Mouse (Mus musculus): ENCODE data around the gene Lmf2. TPM values are rescaled to one million over a fixed set of nuclear protein-coding genes. Genes with fewer than 3 reads are reported as not detected.
A peak's percentile ranks its signal among the peaks of the same experiment; 100 is the strongest.

Lmf2 gene
- total RNA-seq, 2 experiments from 2014 or later: 8.3 to 21.3 TPM

DNA sequence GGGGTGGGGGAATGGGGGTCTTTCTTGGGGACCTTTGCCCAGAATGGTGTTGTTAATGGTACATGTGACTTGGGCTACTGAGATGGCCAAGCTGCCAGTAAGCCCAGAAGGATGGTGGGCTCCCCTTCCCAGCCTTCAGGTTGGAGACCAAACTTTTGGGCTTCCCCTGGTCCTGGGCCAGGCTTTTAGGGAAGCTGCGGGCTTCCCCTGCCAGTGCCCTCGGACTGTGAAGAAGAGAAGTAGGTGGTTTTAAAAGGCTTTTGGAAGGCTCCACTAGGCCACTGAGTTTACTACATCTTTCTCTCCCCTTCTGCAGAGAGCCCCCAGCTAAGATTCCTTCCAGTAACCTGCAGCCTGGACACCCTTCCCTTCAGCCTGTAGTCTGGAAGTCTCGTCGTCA, 31.8 kb downstream of the Lmf2 start:
- ATAC-seq (replicated peaks; ENCODE audit: low FRiP score, poor library complexity, severe bottlenecking): no peak

- ATAC-seq (replicated peaks; ENCODE audit: low FRiP score, poor library complexity, severe bottlenecking): no peak
These were observed 32.6 kb downstream of the Lmf2 start, which contains the start of gene Adm2 for GRCm38 (mm10) chr15:89322670-89323522. Gene Adm2 (plus strand): TSS chr15:89322720.

DNA sequence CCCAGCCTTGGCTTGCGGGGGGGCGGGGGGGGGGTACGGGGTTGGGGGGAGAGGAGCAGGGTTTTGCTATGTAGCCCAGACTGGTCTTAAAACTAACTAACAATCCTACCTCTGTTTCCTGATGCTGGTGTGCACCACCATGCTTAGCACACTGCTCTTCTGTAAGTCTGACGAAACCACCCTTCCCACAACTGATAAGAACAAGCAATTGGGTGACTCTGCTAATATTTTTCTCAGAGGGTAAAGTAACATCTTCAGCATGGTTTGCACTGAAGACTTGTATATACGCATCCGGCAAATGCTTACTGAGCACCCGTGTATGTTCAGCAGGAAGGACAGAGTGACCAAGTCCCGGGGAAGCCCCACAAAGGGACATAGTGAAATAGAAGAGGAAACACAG, 34.2 kb downstream of the Lmf2 start:
- ATAC-seq (replicated peaks; ENCODE audit: low FRiP score, poor library complexity, severe bottlenecking): no peak

DNA sequence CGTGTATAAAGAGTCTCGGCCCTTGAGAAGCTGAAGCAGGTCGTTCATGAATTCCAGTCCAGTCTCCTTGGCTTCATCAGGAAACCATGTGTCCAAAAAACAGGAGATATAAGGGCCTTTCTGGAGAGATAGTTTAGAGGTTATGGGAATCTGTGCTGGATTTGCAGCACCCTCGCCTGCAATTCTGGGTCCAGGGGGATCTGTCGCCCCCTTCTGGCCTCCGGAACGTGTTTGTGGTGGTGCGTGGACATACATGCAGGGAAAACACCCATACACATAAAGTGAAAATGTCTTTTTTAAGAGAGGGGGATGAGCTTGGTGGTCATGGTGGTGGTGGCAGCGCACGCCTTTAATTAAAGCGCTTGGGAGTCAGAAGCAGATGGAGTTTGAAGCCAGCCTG, 39.3 kb downstream of the Lmf2 start:
- no peak for ATAC-seq (replicated peaks; ENCODE audit: low FRiP score, poor library complexity, severe bottlenecking)

GRCm38 (mm10) chr15:89315190-89315731, 40.2 kb downstream of the Lmf2 start, which contains the start of gene Sbf1:
Gene Sbf1 (minus strand): TSS chr15:89315311.
- peak; percentile 96 for ATAC-seq (replicated peaks; ENCODE audit: low FRiP score, poor library complexity, severe bottlenecking)

DNA sequence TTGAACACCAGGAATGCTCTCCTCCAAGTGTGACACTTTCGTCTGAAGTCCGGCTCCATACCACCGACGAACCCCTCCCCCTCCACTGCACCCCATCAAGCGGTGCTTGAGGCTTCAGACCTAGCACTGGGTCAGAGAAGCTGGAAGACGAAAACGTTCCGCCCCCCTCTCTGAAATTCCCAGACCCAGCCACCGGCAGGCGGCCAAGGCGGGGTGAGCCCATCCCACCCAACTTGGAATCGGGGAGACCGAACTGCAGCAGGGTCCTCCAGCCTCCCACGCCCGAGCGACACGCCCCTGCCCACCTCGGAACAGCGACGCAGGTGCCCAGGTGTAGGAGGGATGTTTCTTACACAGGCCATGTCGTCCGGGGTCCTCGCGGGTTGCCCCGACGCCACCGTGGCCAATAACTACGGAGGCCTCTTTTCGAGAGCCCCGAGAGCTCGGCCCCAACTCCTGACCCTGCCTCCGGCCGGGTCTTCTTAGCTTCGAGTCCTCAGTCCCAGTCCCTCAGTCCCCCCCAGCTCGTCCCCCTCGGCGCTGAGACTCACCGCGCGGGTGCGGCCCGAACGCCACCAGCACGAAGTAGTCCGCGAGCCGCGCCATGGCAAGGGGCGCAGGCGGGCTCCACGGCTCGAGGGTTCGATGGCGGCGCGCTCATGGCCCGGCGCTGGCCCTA, 40.8 kb downstream of the Lmf2 start:
- ATAC-seq (replicated peaks; ENCODE audit: low FRiP score, poor library complexity, severe bottlenecking): peak; percentile 17; the same call in 1 of the 2 replicates

- ATAC-seq (replicated peaks; ENCODE audit: low FRiP score, poor library complexity, severe bottlenecking): 0 out of 2 replicates have a peak, but pooled peaks have one; percentile 7
These were observed 41.4 kb downstream of the Lmf2 start for GRCm38 (mm10) chr15:89314107-89314506.

DNA sequence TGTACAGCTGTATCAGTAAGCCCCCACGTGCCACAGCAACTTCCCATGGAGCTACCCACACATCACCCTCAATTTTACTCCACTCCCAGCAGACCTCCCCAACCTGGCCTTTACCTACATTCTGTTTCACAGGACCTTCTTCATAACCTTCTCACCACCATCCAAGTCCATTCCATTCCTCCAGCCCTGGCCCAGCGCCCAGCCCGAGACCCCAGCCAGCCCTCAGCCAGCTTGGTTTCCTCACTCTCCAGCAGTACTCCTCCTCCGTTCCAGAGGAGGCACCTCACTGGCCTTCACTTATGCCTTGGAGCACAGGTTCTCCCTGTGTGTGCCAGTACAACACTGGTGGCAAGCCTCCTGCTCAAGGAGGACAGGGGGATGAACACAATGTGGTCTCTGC, 42.1 kb downstream of the Lmf2 start:
- ATAC-seq (replicated peaks; ENCODE audit: low FRiP score, poor library complexity, severe bottlenecking): no peak

DNA sequence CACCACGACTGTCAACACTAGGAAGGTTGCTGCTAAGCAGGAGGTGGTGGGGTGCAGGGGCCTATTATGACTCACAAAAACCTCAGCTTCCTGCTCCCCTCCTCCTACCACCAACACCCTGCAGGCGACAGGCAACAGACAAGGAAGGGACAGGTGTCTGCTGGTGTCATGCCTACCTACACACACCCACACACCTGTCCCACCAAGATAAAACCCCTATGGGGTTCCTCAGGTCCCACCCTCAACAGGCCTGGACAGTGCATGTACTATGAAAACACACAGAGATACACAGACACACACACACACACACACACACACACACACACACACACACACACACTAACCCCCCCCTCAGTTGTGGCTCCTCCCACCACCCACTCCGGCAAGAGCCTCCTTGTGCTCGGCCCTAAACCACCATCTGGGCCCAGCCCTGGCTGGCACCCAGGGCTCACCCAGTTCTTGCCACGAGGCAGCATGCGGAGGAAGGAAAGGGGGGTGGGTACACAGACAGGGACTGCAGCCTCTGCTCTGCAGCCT, 45.4 kb downstream of the Lmf2 start:
- no peak for ATAC-seq (replicated peaks; ENCODE audit: low FRiP score, poor library complexity, severe bottlenecking)

DNA sequence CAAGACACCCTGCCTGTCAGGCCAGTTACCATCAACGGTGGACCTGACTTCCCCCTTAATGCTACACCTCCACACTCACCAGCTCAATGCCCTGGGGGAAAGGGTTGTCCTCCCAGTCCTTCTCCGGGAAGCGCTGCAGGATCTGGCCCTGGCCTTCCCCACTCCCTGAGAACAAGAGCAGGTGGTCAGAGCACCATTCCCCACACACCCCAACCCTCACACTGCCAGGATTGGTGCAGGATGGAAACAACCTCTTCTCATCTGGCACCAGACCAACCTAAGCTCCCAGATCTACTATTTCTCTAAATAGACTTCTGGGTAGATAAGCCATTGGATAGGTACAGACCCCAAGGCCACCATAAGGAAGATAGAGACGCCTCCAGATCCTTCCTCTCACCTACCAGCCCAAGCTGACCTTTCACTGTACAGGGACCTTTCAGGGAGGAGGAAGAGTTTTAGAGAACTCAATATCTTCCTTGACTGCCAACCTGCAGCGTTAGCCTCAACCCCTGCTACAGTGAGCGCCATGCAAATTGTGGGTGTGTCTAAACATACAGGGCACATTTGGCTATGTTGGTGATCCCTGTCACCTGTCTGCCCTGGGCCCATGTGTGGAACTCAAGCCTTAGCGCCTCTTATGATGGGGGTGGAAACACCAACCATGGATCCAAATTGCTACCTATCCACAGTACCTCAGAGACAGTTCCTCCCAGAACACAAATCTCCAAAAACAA, 46.9 kb downstream of the Lmf2 start:
- ATAC-seq (replicated peaks; ENCODE audit: low FRiP score, poor library complexity, severe bottlenecking): no peak

DNA sequence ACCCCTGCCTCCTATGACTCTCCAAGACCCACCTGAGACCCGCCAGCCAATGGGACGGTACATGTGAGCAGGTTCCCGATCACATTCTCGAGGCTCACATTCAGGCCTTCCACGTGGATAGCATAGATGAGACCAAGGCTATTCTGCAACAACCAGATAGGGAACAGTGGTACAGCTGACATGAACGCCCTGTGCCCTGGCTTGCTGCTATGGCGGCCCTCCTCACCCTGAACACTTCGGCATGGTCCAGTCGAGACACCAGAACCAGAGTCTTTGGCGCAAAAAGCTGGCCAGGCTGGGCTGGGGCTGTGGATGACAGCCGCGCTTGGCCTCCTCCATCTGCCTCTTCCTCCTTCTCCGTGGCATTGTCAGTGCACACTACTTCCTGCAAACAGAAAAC, 48.0 kb downstream of the Lmf2 start:
- ATAC-seq (replicated peaks; ENCODE audit: low FRiP score, poor library complexity, severe bottlenecking): no peak

- ATAC-seq (replicated peaks; ENCODE audit: low FRiP score, poor library complexity, severe bottlenecking): no peak
These were observed 49.5 kb downstream of the Lmf2 start for GRCm38 (mm10) chr15:89305966-89306365.

Other genes starting within 250 kb of the Lmf2 start
- 7.3 and 13.8 TPM in 2 replicates for gene Tubgcp6, start 232.5 kb downstream of the Lmf2 start, total RNA-seq (2015; ENCODE audit: low replicate concordance)
- 15.3 and 21.2 TPM in 2 replicates for gene Tubgcp6, start 232.5 kb downstream of the Lmf2 start, total RNA-seq (2017; ENCODE audit: low replicate concordance)
- gene Hdac10, start 227.0 kb downstream of the Lmf2 start, total RNA-seq (2015; ENCODE audit: low replicate concordance): 1.5 TPM in 1 of 2 replicates, not detected in the other
- gene Hdac10, start 227.0 kb downstream of the Lmf2 start, total RNA-seq (2017; ENCODE audit: low replicate concordance): 1.7 and 2.5 TPM in 2 replicates
- not detected in 2 replicates for gene Mapk12, start 215.0 kb downstream of the Lmf2 start, total RNA-seq (2015; ENCODE audit: low replicate concordance)
- not detected in 2 replicates for gene Mapk12, start 215.0 kb downstream of the Lmf2 start, total RNA-seq (2017; ENCODE audit: low replicate concordance)
- not detected in 2 replicates for gene Mapk11, start 206.0 kb downstream of the Lmf2 start, total RNA-seq (2015; ENCODE audit: low replicate concordance)
- 0.17 TPM in 1 of 2 replicates, not detected in the other for gene Mapk11, start 206.0 kb downstream of the Lmf2 start, total RNA-seq (2017; ENCODE audit: low replicate concordance)
- gene Plxnb2, start 174.9 kb downstream of the Lmf2 start, total RNA-seq (2015; ENCODE audit: low replicate concordance): 9.6 and 14.2 TPM in 2 replicates
- gene Plxnb2, start 174.9 kb downstream of the Lmf2 start, total RNA-seq (2017; ENCODE audit: low replicate concordance): 4.9 and 6.9 TPM in 2 replicates
- not detected in 2 replicates for gene Dennd6b, start 159.2 kb downstream of the Lmf2 start, total RNA-seq (2015; ENCODE audit: low replicate concordance)
- gene Dennd6b, start 159.2 kb downstream of the Lmf2 start, total RNA-seq (2017; ENCODE audit: low replicate concordance): 0.84 and 1.7 TPM in 2 replicates
- 18.1 and 19.6 TPM in 2 replicates for gene Ppp6r2, start 144.1 kb downstream of the Lmf2 start, total RNA-seq (2015; ENCODE audit: low replicate concordance)
- 26.2 and 47.5 TPM in 2 replicates for gene Ppp6r2, start 144.1 kb downstream of the Lmf2 start, total RNA-seq (2017; ENCODE audit: low replicate concordance)
- gene Sbf1, start 40.3 kb downstream of the Lmf2 start, total RNA-seq (2015; ENCODE audit: low replicate concordance): 38.9 and 39.6 TPM in 2 replicates
- gene Sbf1, start 40.3 kb downstream of the Lmf2 start, total RNA-seq (2017; ENCODE audit: low replicate concordance): 11.2 and 22.4 TPM in 2 replicates
- gene Adm2, start 32.9 kb downstream of the Lmf2 start, total RNA-seq (2015; ENCODE audit: low replicate concordance): not detected in 2 replicates
- not detected in 2 replicates for gene Adm2, start 32.9 kb downstream of the Lmf2 start, total RNA-seq (2017; ENCODE audit: low replicate concordance)
- gene Miox, start 21.3 kb downstream of the Lmf2 start, total RNA-seq (2015; ENCODE audit: low replicate concordance): not detected in 2 replicates
- not detected in 2 replicates for gene Miox, start 21.3 kb downstream of the Lmf2 start, total RNA-seq (2017; ENCODE audit: low replicate concordance)
- 30.6 and 48.1 TPM in 2 replicates for gene Ncaph2, start 60 bp upstream of the Lmf2 start, total RNA-seq (2015; ENCODE audit: low replicate concordance)
- gene Ncaph2, start 60 bp upstream of the Lmf2 start, total RNA-seq (2017; ENCODE audit: low replicate concordance): 60.7 and 118 TPM in 2 replicates
- 1.3 and 5.2 TPM in 2 replicates for gene Sco2, start 18.2 kb upstream of the Lmf2 start, total RNA-seq (2015; ENCODE audit: low replicate concordance)
- 0.68 and 2.1 TPM in 2 replicates for gene Sco2, start 18.2 kb upstream of the Lmf2 start, total RNA-seq (2017; ENCODE audit: low replicate concordance)
- not detected in 2 replicates for gene Tymp, start 21.4 kb upstream of the Lmf2 start, total RNA-seq (2015; ENCODE audit: low replicate concordance)
- not detected in 2 replicates for gene Tymp, start 21.4 kb upstream of the Lmf2 start, total RNA-seq (2017; ENCODE audit: low replicate concordance)
- not detected in 2 replicates for gene Odf3b, start 23.6 kb upstream of the Lmf2 start, total RNA-seq (2015; ENCODE audit: low replicate concordance)
- 2.3 TPM in 1 of 2 replicates, not detected in the other for gene Odf3b, start 23.6 kb upstream of the Lmf2 start, total RNA-seq (2017; ENCODE audit: low replicate concordance)
- not detected in 2 replicates for gene Klhdc7b, start 29.3 kb upstream of the Lmf2 start, total RNA-seq (2015; ENCODE audit: low replicate concordance)
- not detected in 2 replicates for gene Klhdc7b, start 29.3 kb upstream of the Lmf2 start, total RNA-seq (2017; ENCODE audit: low replicate concordance)
- gene Syce3, start 54.8 kb upstream of the Lmf2 start, total RNA-seq (2015; ENCODE audit: low replicate concordance): not detected in 2 replicates
- gene Syce3, start 54.8 kb upstream of the Lmf2 start, total RNA-seq (2017; ENCODE audit: low replicate concordance): not detected in 2 replicates
- gene Cpt1b, start 70.2 kb upstream of the Lmf2 start, total RNA-seq (2015; ENCODE audit: low replicate concordance): 2.1 and 6.9 TPM in 2 replicates
- gene Cpt1b, start 70.2 kb upstream of the Lmf2 start, total RNA-seq (2017; ENCODE audit: low replicate concordance): 0.84 and 4.4 TPM in 2 replicates
- gene C730034F03Rik, start 73.9 kb upstream of the Lmf2 start, total RNA-seq (2015; ENCODE audit: low replicate concordance): 0.58 and 1.0 TPM in 2 replicates
- gene C730034F03Rik, start 73.9 kb upstream of the Lmf2 start, total RNA-seq (2017; ENCODE audit: low replicate concordance): 1.4 and 5.3 TPM in 2 replicates
- not detected in 2 replicates for gene Gm44502, start 74.0 kb upstream of the Lmf2 start, total RNA-seq (2015; ENCODE audit: low replicate concordance)
- gene Gm44502, start 74.0 kb upstream of the Lmf2 start, total RNA-seq (2017; ENCODE audit: low replicate concordance): 0.14 TPM in 1 of 2 replicates, not detected in the other
- 82.0 and 92.2 TPM in 2 replicates for gene Chkb, start 74.2 kb upstream of the Lmf2 start, total RNA-seq (2015; ENCODE audit: low replicate concordance)
- 28.6 and 30.9 TPM in 2 replicates for gene Chkb, start 74.2 kb upstream of the Lmf2 start, total RNA-seq (2017; ENCODE audit: low replicate concordance)
- gene Mapk8ip2, start 98.3 kb upstream of the Lmf2 start, total RNA-seq (2015; ENCODE audit: low replicate concordance): 0.19 and 0.21 TPM in 2 replicates
- 0.14 and 0.34 TPM in 2 replicates for gene Mapk8ip2, start 98.3 kb upstream of the Lmf2 start, total RNA-seq (2017; ENCODE audit: low replicate concordance)
- gene Arsa, start 121.8 kb upstream of the Lmf2 start, total RNA-seq (2015; ENCODE audit: low replicate concordance): 0.42 TPM in 1 of 2 replicates, not detected in the other
- 1.5 and 2.2 TPM in 2 replicates for gene Arsa, start 121.8 kb upstream of the Lmf2 start, total RNA-seq (2017; ENCODE audit: low replicate concordance)
- 0.63 and 0.77 TPM in 2 replicates for gene Shank3, start 144.0 kb upstream of the Lmf2 start, total RNA-seq (2015; ENCODE audit: low replicate concordance)
- gene Shank3, start 144.0 kb upstream of the Lmf2 start, total RNA-seq (2017; ENCODE audit: low replicate concordance): 0.98 and 1.0 TPM in 2 replicates
- gene Acr, start 212.7 kb upstream of the Lmf2 start, total RNA-seq (2015; ENCODE audit: low replicate concordance): not detected in 2 replicates
- not detected in 2 replicates for gene Acr, start 212.7 kb upstream of the Lmf2 start, total RNA-seq (2017; ENCODE audit: low replicate concordance)
- gene Rabl2, start 236.3 kb upstream of the Lmf2 start, total RNA-seq (2015; ENCODE audit: low replicate concordance): 0.84 and 5.0 TPM in 2 replicates
- gene Rabl2, start 236.3 kb upstream of the Lmf2 start, total RNA-seq (2017; ENCODE audit: low replicate concordance): 4.5 and 5.6 TPM in 2 replicates

All from erythroblast, adult 5-6 weeks (primary cell).